Mouse (Mus musculus): ENCODE data around the gene Hoxb7. TPM values are rescaled to one million over a fixed set of nuclear protein-coding genes. Genes with fewer than 3 reads are reported as not detected.
A peak's percentile ranks its signal among the peaks of the same experiment; 100 is the strongest.

Hoxb7 gene
- polyA plus RNA-seq (2012; rRNA removed) = 2.0 and 2.7 TPM in 2 replicates
- 2.2 and 4.4 TPM in 2 replicates for polyA plus RNA-seq (2014; fragmentation: Nextera tagmentation; extraction: Ambion mirVana)

DNA sequence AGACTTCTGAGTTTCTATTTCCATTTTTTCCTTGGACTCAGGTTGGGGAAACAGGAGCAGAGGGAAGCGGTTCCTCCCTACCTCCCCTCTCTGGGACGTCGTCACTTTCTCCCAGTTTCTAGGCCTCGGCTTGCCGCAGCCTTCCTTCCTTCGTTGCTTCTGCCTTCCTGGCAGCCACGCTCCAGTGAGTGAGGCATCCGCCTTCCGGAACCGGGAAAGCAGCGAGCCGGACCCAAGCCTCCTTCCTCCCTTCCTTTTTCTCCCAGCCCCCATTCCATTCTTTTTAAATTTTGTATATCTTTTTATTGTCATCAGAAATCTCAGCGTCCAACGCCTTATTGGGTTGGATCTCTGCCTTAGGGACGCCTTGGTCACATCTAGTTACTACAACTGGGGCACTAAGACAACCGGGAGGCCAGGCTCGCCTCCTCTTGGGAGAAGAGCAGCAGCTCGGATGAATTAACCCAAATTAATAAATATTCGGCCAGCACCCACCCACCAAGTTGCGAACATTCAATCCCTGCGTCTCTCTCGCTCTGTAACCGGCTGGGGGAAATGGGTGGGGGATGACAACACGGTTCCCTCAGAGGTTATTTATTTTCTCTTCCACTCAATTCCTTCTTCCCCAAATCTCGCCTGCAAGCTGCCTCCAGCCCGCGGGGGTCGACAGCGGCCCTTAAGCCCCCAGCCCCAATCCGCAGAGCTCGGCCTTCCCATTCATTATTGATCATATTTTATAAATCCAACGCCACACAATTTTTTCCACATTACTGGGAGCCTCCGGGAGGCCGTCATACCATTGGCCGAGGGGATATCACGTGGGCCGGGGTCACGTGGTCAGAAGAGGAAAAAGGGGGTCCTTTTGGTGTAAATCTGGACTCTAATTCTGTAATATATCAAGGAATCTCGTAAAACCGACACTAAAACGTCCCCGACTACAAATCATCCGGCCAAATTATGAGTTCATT, at the start of gene Hoxb7:
Gene Hoxb7, plus strand, starts transcription at position 853 of the 968 bp plus-strand sequence.
- Histone ChIP-seq H3K9ac (ENCODE audit: low read depth, low read length, severe bottlenecking) (0 out of 2 replicates have a peak within 1 kb of the TSS, but pooled peaks have one; percentile 26), H3K36me3 (ENCODE audit: control insufficient read depth, insufficient read depth, low read length) (no peaks in the 10 kb centered on the region)

GRCm38 (mm10) chr11:96240211-96240610, 46.2 kb upstream of the Hoxb7 start:
- under 1% methylated on average over 7 of the region's 7 CpGs for WGBS
- peak; percentile 67 for DNase-seq (ENCODE audit: low spot score)
- Histone ChIP-seq H3K27me3 (ENCODE audit: control insufficient read depth, insufficient read depth, low read length) (0 out of 2 replicates have a peak, but pooled peaks cover 3% of the 10 kb centered on the region), H3K27ac (replicated peaks; ENCODE audit: low read depth, low read length) (no peak overlapping the region), H3K9me3 (ENCODE audit: control insufficient read depth, low read length) (0 out of 2 replicates have a peak, but pooled peaks cover 4% of the 10 kb centered on the region), H3K36me3 (ENCODE audit: control insufficient read depth, insufficient read depth, low read length) (no peaks in the 10 kb centered on the region), H3K4me3 (replicated peaks; ENCODE audit: low read length) (no peak overlapping the region), H3K4me1 (ENCODE audit: control insufficient read depth, insufficient read depth, low read length) (no peaks in the 10 kb centered on the region), H3K4me2 (replicated peaks; ENCODE audit: low read depth, low read length, severe bottlenecking) (no peak overlapping the region; the same call in 1 of the 2 replicates), H3K9ac (ENCODE audit: low read depth, low read length, severe bottlenecking) (no peak overlapping the region)
- ATAC-seq (ENCODE audit: low FRiP score, low read depth) = no peak
- no peak for TF ChIP-seq POLR2A (IDR thresholded peaks at IDR 0.05; ENCODE audit: borderline replicate concordance, extremely low read depth, insufficient read depth, insufficient read length)

More for the DNA sequence above, at the start of gene Hoxb7:
- Histone ChIP-seq H3K4me1 (ENCODE audit: control insufficient read depth, insufficient read depth, low read length) (peaks cover 4% of the 10 kb centered on the region; the same call in 1 of the 2 replicates), H3K27ac (replicated peaks; ENCODE audit: low read depth, low read length) (no peak within 1 kb of the TSS), H3K27me3 (ENCODE audit: control insufficient read depth, insufficient read depth, low read length) (peaks cover 97% of the 10 kb centered on the region), H3K4me3 (replicated peaks; ENCODE audit: low read length) (peak within 1 kb of the TSS; percentile 28), H3K9me3 (ENCODE audit: control insufficient read depth, low read length) (no peaks in the 10 kb centered on the region), H3K4me2 (replicated peaks; ENCODE audit: low read depth, low read length, severe bottlenecking) (peak within 1 kb of the TSS; percentile 43)
- ATAC-seq (ENCODE audit: low FRiP score, low read depth) = no peak
- 0 out of 2 replicates have a peak, but pooled peaks have one; percentile 8 for TF ChIP-seq POLR2A (IDR thresholded peaks at IDR 0.05; ENCODE audit: borderline replicate concordance, extremely low read depth, insufficient read depth, insufficient read length)
- under 1% methylated on average over 43 of the region's 43 CpGs for WGBS
- DNase-seq (ENCODE audit: low spot score) = no peak

- H3K9ac ChIP-seq (ENCODE audit: low read depth, low read length, severe bottlenecking) = 0 out of 2 replicates have a peak overlapping the region, but pooled peaks have one; percentile 28
- H3K27ac ChIP-seq (replicated peaks; ENCODE audit: low read depth, low read length) = no peak overlapping the region
- peak overlapping the region; percentile 35 for H3K4me2 ChIP-seq (replicated peaks; ENCODE audit: low read depth, low read length, severe bottlenecking)
- ATAC-seq (ENCODE audit: low FRiP score, low read depth) = no peak
- H3K4me1 ChIP-seq (ENCODE audit: control insufficient read depth, insufficient read depth, low read length) = peaks cover 5% of the 10 kb centered on the region; the same call in 1 of the 2 replicates
- H3K9me3 ChIP-seq (ENCODE audit: control insufficient read depth, low read length) = no peaks in the 10 kb centered on the region
- WGBS = under 1% methylated on average over 13 of the region's 14 CpGs
- H3K4me3 ChIP-seq (replicated peaks; ENCODE audit: low read length) = peak overlapping the region; percentile 33
- H3K36me3 ChIP-seq (ENCODE audit: control insufficient read depth, insufficient read depth, low read length) = no peaks in the 10 kb centered on the region
- peaks cover 60% of the 10 kb centered on the region for H3K27me3 ChIP-seq (ENCODE audit: control insufficient read depth, insufficient read depth, low read length)
- no peak for TF ChIP-seq POLR2A (IDR thresholded peaks at IDR 0.05; ENCODE audit: borderline replicate concordance, extremely low read depth, insufficient read depth, insufficient read length)
- DNase-seq (ENCODE audit: low spot score) = no peak
Measured at GRCm38 (mm10) chr11:96250901-96251300, 35.5 kb upstream of the Hoxb7 start.

DNA sequence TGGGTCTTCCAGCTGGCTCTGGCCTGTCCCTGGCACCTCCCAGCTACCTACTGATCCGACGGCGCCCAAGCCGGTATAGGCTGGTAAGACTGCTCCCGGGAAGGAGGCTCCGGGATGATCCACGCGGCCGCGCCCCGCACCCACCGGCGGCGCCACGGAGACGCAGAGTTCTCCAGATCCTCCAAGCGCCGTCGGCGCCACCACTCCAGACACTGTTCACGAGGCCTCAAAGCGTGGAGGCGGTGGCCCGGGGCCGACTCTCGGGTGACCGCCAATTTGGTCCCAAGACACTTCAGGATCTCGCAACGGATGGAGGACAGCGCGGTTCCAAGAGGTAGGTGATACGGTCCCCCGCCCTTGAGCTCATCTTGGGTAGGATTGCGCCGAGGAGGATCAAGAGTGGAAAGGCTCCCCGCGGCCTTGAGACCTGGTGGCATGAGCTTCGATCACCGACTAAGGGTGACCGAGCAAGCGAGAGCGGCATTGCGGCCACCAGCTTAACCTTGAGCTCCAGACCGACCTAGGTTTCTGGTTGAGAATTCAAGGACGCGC, 34.9 kb upstream of the Hoxb7 start:
- DNase-seq (ENCODE audit: low spot score) (no peak), ATAC-seq (ENCODE audit: low FRiP score, low read depth) (no peak)
- H3K4me3 ChIP-seq (replicated peaks; ENCODE audit: low read length) = peak overlapping the region; percentile 33
- peak overlapping the region; percentile 35 for H3K4me2 ChIP-seq (replicated peaks; ENCODE audit: low read depth, low read length, severe bottlenecking)
- 1% methylated on average over 44 of the region's 46 CpGs for WGBS
- H3K27me3 ChIP-seq (ENCODE audit: control insufficient read depth, insufficient read depth, low read length) = peaks cover 66% of the 10 kb centered on the region
- no peak for TF ChIP-seq POLR2A (IDR thresholded peaks at IDR 0.05; ENCODE audit: borderline replicate concordance, extremely low read depth, insufficient read depth, insufficient read length)
- H3K27ac ChIP-seq (replicated peaks; ENCODE audit: low read depth, low read length) = no peak overlapping the region
- no peaks in the 10 kb centered on the region for H3K9me3 ChIP-seq (ENCODE audit: control insufficient read depth, low read length)
- H3K9ac ChIP-seq (ENCODE audit: low read depth, low read length, severe bottlenecking) = peak overlapping the region; percentile 42
- no peaks in the 10 kb centered on the region for H3K36me3 ChIP-seq (ENCODE audit: control insufficient read depth, insufficient read depth, low read length)
- H3K4me1 ChIP-seq (ENCODE audit: control insufficient read depth, insufficient read depth, low read length) = peaks cover 5% of the 10 kb centered on the region; the same call in 1 of the 2 replicates

DNA sequence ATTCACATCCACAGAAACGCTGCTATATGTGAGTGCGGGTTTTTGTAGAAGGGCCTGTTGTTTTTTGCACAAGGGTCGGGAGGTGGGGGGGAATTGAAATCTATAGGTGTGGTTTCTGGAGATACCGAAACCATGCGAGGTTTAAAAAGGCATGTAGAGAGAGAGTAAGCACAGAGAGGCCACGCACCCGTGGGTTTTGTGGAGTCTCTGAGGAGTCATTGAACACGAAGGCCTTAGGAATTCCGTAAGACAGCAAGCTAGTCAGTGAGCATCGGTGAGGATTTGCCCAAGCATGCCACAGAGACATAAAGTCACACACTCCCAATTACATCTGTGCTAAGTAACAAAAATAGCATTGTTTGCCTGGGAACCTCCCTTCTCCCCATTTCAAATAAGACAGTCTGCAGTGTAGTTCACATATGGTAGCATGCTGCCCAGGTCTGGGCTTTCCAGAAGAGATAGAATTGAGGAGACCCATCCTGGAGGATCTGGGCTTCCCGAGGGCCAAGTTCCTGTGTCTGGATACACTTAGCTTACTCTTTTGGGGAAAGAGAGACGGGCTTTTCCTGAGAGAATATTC, 33.8 kb upstream of the Hoxb7 start:
- 4% methylated on average over 12 of the region's 12 CpGs for WGBS
- no peak overlapping the region for H3K27ac ChIP-seq (replicated peaks; ENCODE audit: low read depth, low read length)

More for the DNA sequence above, 33.8 kb upstream of the Hoxb7 start:
- H3K9me3 ChIP-seq (ENCODE audit: control insufficient read depth, low read length) = no peaks in the 10 kb centered on the region
- H3K36me3 ChIP-seq (ENCODE audit: control insufficient read depth, insufficient read depth, low read length) = no peaks in the 10 kb centered on the region
- no peak for TF ChIP-seq POLR2A (IDR thresholded peaks at IDR 0.05; ENCODE audit: borderline replicate concordance, extremely low read depth, insufficient read depth, insufficient read length)
- ATAC-seq (ENCODE audit: low FRiP score, low read depth) (no peak), DNase-seq (ENCODE audit: low spot score) (no peak)
- H3K27me3 ChIP-seq (ENCODE audit: control insufficient read depth, insufficient read depth, low read length) = peaks cover 76% of the 10 kb centered on the region
- no peak overlapping the region for H3K9ac ChIP-seq (ENCODE audit: low read depth, low read length, severe bottlenecking)
- peaks cover 5% of the 10 kb centered on the region; the same call in 1 of the 2 replicates for H3K4me1 ChIP-seq (ENCODE audit: control insufficient read depth, insufficient read depth, low read length)
- H3K4me2 ChIP-seq (replicated peaks; ENCODE audit: low read depth, low read length, severe bottlenecking) = peak overlapping the region; percentile 13; the same call in 1 of the 2 replicates
- H3K4me3 ChIP-seq (replicated peaks; ENCODE audit: low read length) = peak overlapping the region; percentile 33
